Mouse (Mus musculus): ENCODE data around the gene Inha. TPM values are rescaled to one million over a fixed set of nuclear protein-coding genes. Genes with fewer than 3 reads are reported as not detected.

Inha gene
- polyA plus RNA-seq, 1 experiment: 2.9 TPM

DNA sequence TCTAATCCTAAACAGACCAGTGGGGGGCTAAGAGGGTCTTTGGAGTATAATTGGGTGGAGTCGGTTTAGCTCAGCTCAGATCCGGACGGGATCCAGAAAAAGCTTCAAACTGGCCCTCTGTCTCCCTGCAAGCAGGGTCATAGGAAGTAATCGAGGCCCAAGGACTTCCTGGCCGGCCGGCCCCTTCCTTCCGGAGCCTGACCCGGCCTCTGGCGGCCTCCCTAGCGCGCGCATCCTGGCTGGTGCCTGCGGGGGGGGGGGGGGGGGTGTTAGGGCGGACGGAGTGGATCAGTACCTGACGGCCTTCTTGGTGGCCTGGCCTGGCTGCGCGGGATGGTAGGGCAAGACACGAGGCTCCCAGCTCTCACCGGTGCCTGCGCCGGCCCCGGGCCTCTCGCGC, 28.4 kb upstream of the Inha start:
- Histone ChIP-seq H3K27me3 (ENCODE audit: control insufficient read depth, insufficient read depth, low read length) (no peaks in the 10 kb centered on the region), H3K4me1 (ENCODE audit: control insufficient read depth, insufficient read depth, insufficient read length) (peaks cover 19% of the 10 kb centered on the region), H3K4me3 (ENCODE audit: extremely low read depth, insufficient read depth, insufficient read length) (peak overlapping the region; percentile 79), H3K27ac (ENCODE audit: insufficient read depth, low read length) (peak overlapping the region; percentile 84), H3K36me3 (ENCODE audit: control insufficient read depth, insufficient read depth, low read length) (peaks cover 16% of the 10 kb centered on the region)
- WGBS: 1% methylated on average over 22 of the region's 25 CpGs
- DNase-seq (ENCODE audit: low read depth in 1 of 2, low spot score in 2 of 2): peak in 1 of 2 experiments; percentile 37
- no peak for TF ChIP-seq POLR2A (IDR thresholded peaks at IDR 0.05; ENCODE audit: low read depth, low read length)
- no peak for TF ChIP-seq CTCF (IDR thresholded peaks at IDR 0.05; ENCODE audit: extremely low read depth, insufficient read depth, insufficient read length, insufficient replicate concordance)

DNA sequence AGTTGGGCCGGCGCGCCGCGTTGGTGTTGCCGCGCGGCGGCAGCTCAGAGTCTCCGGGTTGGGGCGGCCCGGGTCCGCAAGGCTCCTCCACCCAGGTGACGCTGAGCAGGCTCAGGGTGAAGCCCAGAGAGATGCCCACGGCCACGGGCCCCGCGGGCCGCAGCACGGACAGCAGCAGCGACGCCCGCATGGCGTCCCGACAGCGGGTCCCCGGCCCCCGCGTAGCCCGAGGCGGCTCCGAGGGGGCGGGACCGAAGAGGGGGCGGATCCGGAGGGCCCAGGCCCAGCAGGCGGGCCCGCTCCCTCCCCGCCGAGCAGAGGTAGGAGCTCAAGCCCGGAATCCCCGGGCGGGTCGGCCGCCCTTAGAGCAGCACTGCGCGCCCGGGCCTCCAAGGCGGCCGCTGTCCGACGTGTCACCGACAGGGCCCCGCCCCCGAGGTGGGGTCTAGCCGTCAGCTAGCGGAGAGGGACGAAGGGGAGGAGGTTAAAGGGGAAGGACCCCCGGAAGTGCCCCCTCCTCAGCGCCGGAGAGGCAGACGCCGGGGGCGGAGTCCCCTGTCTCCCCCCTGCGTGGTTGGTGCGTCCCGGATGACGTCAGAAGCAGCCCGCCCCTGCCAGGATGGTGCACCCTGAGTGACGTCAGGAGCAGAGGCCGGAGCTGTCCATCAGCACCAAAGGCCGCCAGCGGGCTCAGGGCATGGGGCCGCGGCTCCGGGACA, 27.8 kb upstream of the Inha start, which contains the start of the genes Chpf and Tmem198:
Chpf (minus strand) TSS at position 392 of the 719 bp plus-strand sequence.
Tmem198 (plus strand) TSS at position 617 of the 719 bp plus-strand sequence.
- peak; percentile 84 to 94 for DNase-seq (ENCODE audit: low read depth in 1 of 2, low spot score in 2 of 2)
- H3K4me1 ChIP-seq (ENCODE audit: control insufficient read depth, insufficient read depth, insufficient read length): peaks cover 19% of the 10 kb centered on the region
- H3K4me3 ChIP-seq (ENCODE audit: extremely low read depth, insufficient read depth, insufficient read length): peak within 1 kb of the TSS; percentile 79
- TF ChIP-seq POLR2A (IDR thresholded peaks at IDR 0.05; ENCODE audit: low read depth, low read length) (peak; percentile 2; the same call in 1 of the 2 replicates), CTCF (IDR thresholded peaks at IDR 0.05; ENCODE audit: extremely low read depth, insufficient read depth, insufficient read length, insufficient replicate concordance) (no peak)
- no peaks in the 10 kb centered on the region for H3K27me3 ChIP-seq (ENCODE audit: control insufficient read depth, insufficient read depth, low read length)
- under 1% methylated on average over 75 of the region's 76 CpGs for WGBS
- H3K36me3 ChIP-seq (ENCODE audit: control insufficient read depth, insufficient read depth, low read length): peaks cover 15% of the 10 kb centered on the region
- peak within 1 kb of the TSS; percentile 84 for H3K27ac ChIP-seq (ENCODE audit: insufficient read depth, low read length)

DNA sequence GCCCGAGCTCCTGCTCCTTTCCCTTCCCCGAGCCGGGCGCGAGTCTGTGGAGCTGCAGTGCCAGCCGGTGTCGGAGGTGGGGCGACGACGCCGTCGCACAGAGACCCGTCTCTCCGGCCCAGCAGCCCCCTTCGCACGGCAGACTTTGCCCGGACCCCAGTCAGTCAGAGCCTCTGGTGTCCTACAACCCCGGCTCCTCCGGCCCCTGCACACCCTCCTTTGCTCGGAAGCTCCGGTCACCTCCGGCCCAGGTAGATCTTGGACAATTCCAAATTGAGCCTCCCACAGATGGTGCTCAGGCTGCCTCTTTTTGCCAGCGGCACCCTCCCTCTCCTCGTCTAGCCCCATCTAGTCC, 27.3 kb upstream of the Inha start:
- DNase-seq (ENCODE audit: low read depth in 1 of 2, low spot score in 2 of 2): no peak
- H3K27me3 ChIP-seq (ENCODE audit: control insufficient read depth, insufficient read depth, low read length): peaks cover 4% of the 10 kb centered on the region; the same call in 1 of the 2 replicates
- WGBS: 5% methylated on average over 24 of the region's 24 CpGs
- H3K27ac ChIP-seq (ENCODE audit: insufficient read depth, low read length): no peak overlapping the region
- H3K36me3 ChIP-seq (ENCODE audit: control insufficient read depth, insufficient read depth, low read length): peaks cover 15% of the 10 kb centered on the region
- peak overlapping the region; percentile 79 for H3K4me3 ChIP-seq (ENCODE audit: extremely low read depth, insufficient read depth, insufficient read length)
- peaks cover 19% of the 10 kb centered on the region for H3K4me1 ChIP-seq (ENCODE audit: control insufficient read depth, insufficient read depth, insufficient read length)
- TF ChIP-seq POLR2A (IDR thresholded peaks at IDR 0.05; ENCODE audit: low read depth, low read length) (no peak), CTCF (IDR thresholded peaks at IDR 0.05; ENCODE audit: extremely low read depth, insufficient read depth, insufficient read length, insufficient replicate concordance) (no peak)

- H3K27me3 ChIP-seq (ENCODE audit: control insufficient read depth, insufficient read depth, low read length): peaks cover 7% of the 10 kb centered on the region; the same call in 1 of the 2 replicates
- H3K4me3 ChIP-seq (ENCODE audit: extremely low read depth, insufficient read depth, insufficient read length): no peak overlapping the region
- H3K4me1 ChIP-seq (ENCODE audit: control insufficient read depth, insufficient read depth, insufficient read length): peaks cover 19% of the 10 kb centered on the region
- 26% methylated on average over 13 of the region's 13 CpGs for whole genome bisulfite sequencing
- TF ChIP-seq CTCF (IDR thresholded peaks at IDR 0.05; ENCODE audit: extremely low read depth, insufficient read depth, insufficient read length, insufficient replicate concordance) (no peak), POLR2A (IDR thresholded peaks at IDR 0.05; ENCODE audit: low read depth, low read length) (no peak)
- H3K36me3 ChIP-seq (ENCODE audit: control insufficient read depth, insufficient read depth, low read length): peaks cover 11% of the 10 kb centered on the region
- H3K27ac ChIP-seq (ENCODE audit: insufficient read depth, low read length): no peak overlapping the region
- DNase-seq (ENCODE audit: low read depth in 1 of 2, low spot score in 2 of 2): no peak
Measured at GRCm38 (mm10) chr1:75480036-75480435, 26.8 kb upstream of the Inha start.

DNA sequence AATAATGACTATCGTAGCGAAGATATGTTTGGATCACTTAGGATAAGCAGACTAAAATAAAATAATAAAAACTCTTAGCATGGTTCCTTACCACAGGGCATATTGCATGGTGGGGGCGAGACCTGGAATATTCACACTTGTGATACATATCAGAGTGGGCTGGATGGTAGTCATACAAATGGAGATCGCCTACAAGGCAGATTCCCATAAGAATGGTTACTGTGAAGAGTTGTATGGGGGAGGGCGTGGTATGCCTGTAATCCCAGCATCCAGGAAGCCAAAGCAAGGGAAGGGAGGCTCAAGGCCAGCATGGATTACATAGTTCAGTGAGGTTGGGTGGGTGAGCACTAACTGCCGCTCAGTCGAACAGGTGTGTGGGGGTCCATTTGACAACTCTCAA, 26.1 kb upstream of the Inha start:
- peaks cover 19% of the 10 kb centered on the region for H3K4me1 ChIP-seq (ENCODE audit: control insufficient read depth, insufficient read depth, insufficient read length)
- peaks cover 4% of the 10 kb centered on the region; the same call in 1 of the 2 replicates for H3K36me3 ChIP-seq (ENCODE audit: control insufficient read depth, insufficient read depth, low read length)
- H3K27me3 ChIP-seq (ENCODE audit: control insufficient read depth, insufficient read depth, low read length): peaks cover 8% of the 10 kb centered on the region; the same call in 1 of the 2 replicates
- WGBS: 85% methylated on average over 7 of the region's 7 CpGs
- no peak for DNase-seq (ENCODE audit: low read depth in 1 of 2, low spot score in 2 of 2)
- TF ChIP-seq CTCF (IDR thresholded peaks at IDR 0.05; ENCODE audit: extremely low read depth, insufficient read depth, insufficient read length, insufficient replicate concordance) (no peak), POLR2A (IDR thresholded peaks at IDR 0.05; ENCODE audit: low read depth, low read length) (no peak)
- no peak overlapping the region for H3K27ac ChIP-seq (ENCODE audit: insufficient read depth, low read length)
- no peak overlapping the region for H3K4me3 ChIP-seq (ENCODE audit: extremely low read depth, insufficient read depth, insufficient read length)

- Histone ChIP-seq H3K27me3 (ENCODE audit: control insufficient read depth, insufficient read depth, low read length) (peaks cover 19% of the 10 kb centered on the region; the same call in 1 of the 2 replicates), H3K4me3 (ENCODE audit: extremely low read depth, insufficient read depth, insufficient read length) (no peak overlapping the region), H3K4me1 (ENCODE audit: control insufficient read depth, insufficient read depth, insufficient read length) (peaks cover 3% of the 10 kb centered on the region; the same call in 1 of the 2 replicates), H3K27ac (ENCODE audit: insufficient read depth, low read length) (no peak overlapping the region), H3K36me3 (ENCODE audit: control insufficient read depth, insufficient read depth, low read length) (no peaks in the 10 kb centered on the region)
- no peak for DNase-seq (ENCODE audit: low read depth in 1 of 2, low spot score in 2 of 2)
- no peak for TF ChIP-seq POLR2A (IDR thresholded peaks at IDR 0.05; ENCODE audit: low read depth, low read length)
- TF ChIP-seq CTCF (IDR thresholded peaks at IDR 0.05; ENCODE audit: extremely low read depth, insufficient read depth, insufficient read length, insufficient replicate concordance): no peak
- WGBS: 9% methylated on average over 24 of the region's 24 CpGs
Measured at GRCm38 (mm10) chr1:75486561-75486960, 20.3 kb upstream of the Inha start.

- H3K36me3 ChIP-seq (ENCODE audit: control insufficient read depth, insufficient read depth, low read length): no peaks in the 10 kb centered on the region
- H3K27ac ChIP-seq (ENCODE audit: insufficient read depth, low read length): no peak overlapping the region
- H3K4me3 ChIP-seq (ENCODE audit: extremely low read depth, insufficient read depth, insufficient read length): peak overlapping the region; percentile 52; the same call in 1 of the 2 replicates
- no peak for DNase-seq (ENCODE audit: low read depth in 1 of 2, low spot score in 2 of 2)
- peaks cover 19% of the 10 kb centered on the region; the same call in 1 of the 2 replicates for H3K27me3 ChIP-seq (ENCODE audit: control insufficient read depth, insufficient read depth, low read length)
- 4% methylated on average over 13 of the region's 13 CpGs for WGBS
- TF ChIP-seq CTCF (IDR thresholded peaks at IDR 0.05; ENCODE audit: extremely low read depth, insufficient read depth, insufficient read length, insufficient replicate concordance): no peak
- no peak for TF ChIP-seq POLR2A (IDR thresholded peaks at IDR 0.05; ENCODE audit: low read depth, low read length)
- peaks cover 3% of the 10 kb centered on the region; the same call in 1 of the 2 replicates for H3K4me1 ChIP-seq (ENCODE audit: control insufficient read depth, insufficient read depth, insufficient read length)
Measured at GRCm38 (mm10) chr1:75487040-75487404, 19.9 kb upstream of the Inha start.

Data from spleen, adult 2 months (tissue).